Mouse (Mus musculus): ENCODE measurements around the gene Cdsn. TPM values are rescaled to one million over a fixed set of nuclear protein-coding genes. Genes with fewer than 3 reads are reported as not detected.
"Not testable (repeated sequence)": the region's sequence is repeated elsewhere in the genome, so short reads cannot be mapped to it uniquely, and the experiment has no call there.

Cdsn gene
- polyA plus RNA-seq, 1 experiment from 2014 or later = 0.13 TPM

DNA sequence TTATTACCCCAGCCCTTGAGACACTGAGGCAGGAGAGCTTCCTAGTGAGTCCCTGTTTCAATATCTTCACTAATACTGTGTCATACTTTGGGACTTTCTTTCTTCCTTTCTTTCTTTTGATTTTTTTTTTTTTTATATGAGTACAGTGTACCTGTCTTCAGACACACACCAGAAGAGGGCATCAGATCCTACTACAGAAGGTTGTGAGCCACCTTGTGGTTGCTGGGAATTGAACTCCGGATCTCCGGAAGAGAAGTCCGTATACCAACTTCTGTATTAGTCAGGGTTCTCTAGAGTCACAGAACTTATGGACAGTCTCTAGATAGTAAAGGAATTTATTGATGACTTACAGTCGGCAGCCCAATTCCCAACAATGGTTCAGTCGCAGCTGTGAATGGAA is 43.6 kb upstream of the Cdsn start:
- not testable (repeated sequence) for H3K4me2 ChIP-seq (ENCODE audit: low read depth); DNase-seq (ENCODE audit: low spot score); H3K4me1 ChIP-seq (ENCODE audit: control insufficient read depth, insufficient read depth, low read length); H3K36me3 ChIP-seq (ENCODE audit: control insufficient read depth, insufficient read depth, low read length); H3K27ac ChIP-seq (ENCODE audit: low read depth, low read length); ATAC-seq (ENCODE audit: insufficient read depth, low FRiP score, low TSS enrichment); H3K9ac ChIP-seq (ENCODE audit: low read length); H3K9me3 ChIP-seq (ENCODE audit: control insufficient read depth, low read length); H3K4me3 ChIP-seq (ENCODE audit: low read depth, low read length)
- WGBS = 56% methylated on average over 4 of the region's 5 CpGs
- H3K27me3 ChIP-seq (ENCODE audit: control insufficient read depth, insufficient read depth, low read length) = peaks cover 19% of the 10 kb centered on the region

DNA sequence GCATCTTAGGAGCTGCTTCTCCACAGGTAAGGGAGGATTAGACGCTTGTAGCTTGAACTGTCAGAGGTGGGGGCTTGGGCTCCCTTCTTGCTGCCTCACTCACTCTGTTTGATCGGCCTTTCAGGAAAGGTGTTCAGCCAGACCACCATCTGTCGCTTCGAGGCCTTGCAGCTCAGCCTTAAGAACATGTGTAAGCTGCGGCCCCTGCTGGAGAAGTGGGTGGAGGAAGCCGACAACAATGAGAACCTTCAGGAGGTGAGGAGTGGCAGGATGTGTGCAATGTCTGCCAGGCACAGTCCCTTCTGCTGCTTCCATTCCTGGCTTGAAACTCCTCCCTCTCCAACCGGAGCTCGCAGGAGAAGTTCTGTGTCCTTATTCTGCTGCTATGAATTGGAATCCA is 42.6 kb upstream of the Cdsn start:
- H3K4me2 ChIP-seq (ENCODE audit: low read depth) = no peak overlapping the region
- no peaks in the 10 kb centered on the region for H3K9me3 ChIP-seq (ENCODE audit: control insufficient read depth, low read length)
- no peak overlapping the region for H3K9ac ChIP-seq (ENCODE audit: low read length)
- H3K4me1 ChIP-seq (ENCODE audit: control insufficient read depth, insufficient read depth, low read length) = 0 out of 2 replicates have a peak, but pooled peaks cover 3% of the 10 kb centered on the region
- no peak overlapping the region for H3K4me3 ChIP-seq (ENCODE audit: low read depth, low read length)
- 53% methylated on average over 8 of the region's 8 CpGs for WGBS
- no peak overlapping the region for H3K27ac ChIP-seq (ENCODE audit: low read depth, low read length)
- H3K27me3 ChIP-seq (ENCODE audit: control insufficient read depth, insufficient read depth, low read length) = peaks cover 19% of the 10 kb centered on the region
- ATAC-seq (ENCODE audit: insufficient read depth, low FRiP score, low TSS enrichment) (no peak), DNase-seq (ENCODE audit: low spot score) (peak; percentile 43)
- H3K36me3 ChIP-seq (ENCODE audit: control insufficient read depth, insufficient read depth, low read length) = no peaks in the 10 kb centered on the region

DNA sequence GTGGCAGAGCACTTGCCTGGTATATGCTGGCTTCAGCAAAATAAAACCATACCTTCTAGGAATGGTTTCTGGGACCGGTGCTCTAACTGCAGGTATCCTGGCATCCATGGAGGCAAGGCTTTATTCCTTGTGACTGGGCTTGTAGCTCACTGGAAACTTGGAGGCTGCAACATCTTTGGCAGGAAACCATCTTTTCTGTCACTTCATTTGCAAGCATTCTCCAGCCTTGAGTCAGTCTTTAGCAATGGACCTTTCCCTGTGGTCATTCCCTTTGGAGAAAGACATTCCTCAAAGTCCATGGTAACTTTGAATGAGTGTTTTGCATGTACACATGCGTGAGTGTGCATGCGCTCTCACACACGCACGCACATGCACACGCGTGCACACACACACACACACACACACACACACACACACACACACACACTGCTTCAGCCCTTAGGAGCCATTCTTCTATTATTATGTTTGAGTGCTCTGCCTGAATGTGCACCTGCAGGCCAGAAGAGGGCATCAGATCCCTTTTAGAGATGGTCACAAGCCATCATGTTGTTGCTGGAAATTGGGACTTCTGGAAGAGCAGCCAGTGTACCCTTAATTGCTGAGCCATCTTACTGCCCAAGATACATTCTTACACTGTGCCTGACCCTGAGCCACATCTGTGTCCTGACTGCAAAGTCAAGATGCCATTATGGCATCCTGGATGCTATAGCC is 38.9 kb upstream of the Cdsn start:
- Histone ChIP-seq H3K4me1 (ENCODE audit: control insufficient read depth, insufficient read depth, low read length) (peaks cover 6% of the 10 kb centered on the region), H3K4me2 (ENCODE audit: low read depth) (no peak overlapping the region), H3K4me3 (ENCODE audit: low read depth, low read length) (no peak overlapping the region), H3K27me3 (ENCODE audit: control insufficient read depth, insufficient read depth, low read length) (no peaks in the 10 kb centered on the region), H3K9me3 (ENCODE audit: control insufficient read depth, low read length) (no peaks in the 10 kb centered on the region), H3K9ac (ENCODE audit: low read length) (no peak overlapping the region), H3K36me3 (ENCODE audit: control insufficient read depth, insufficient read depth, low read length) (no peaks in the 10 kb centered on the region), H3K27ac (ENCODE audit: low read depth, low read length) (no peak overlapping the region)
- 92% methylated on average over 7 of the region's 7 CpGs for WGBS
- ATAC-seq (ENCODE audit: insufficient read depth, low FRiP score, low TSS enrichment) = no peak
- DNase-seq (ENCODE audit: low spot score) = no peak

DNA sequence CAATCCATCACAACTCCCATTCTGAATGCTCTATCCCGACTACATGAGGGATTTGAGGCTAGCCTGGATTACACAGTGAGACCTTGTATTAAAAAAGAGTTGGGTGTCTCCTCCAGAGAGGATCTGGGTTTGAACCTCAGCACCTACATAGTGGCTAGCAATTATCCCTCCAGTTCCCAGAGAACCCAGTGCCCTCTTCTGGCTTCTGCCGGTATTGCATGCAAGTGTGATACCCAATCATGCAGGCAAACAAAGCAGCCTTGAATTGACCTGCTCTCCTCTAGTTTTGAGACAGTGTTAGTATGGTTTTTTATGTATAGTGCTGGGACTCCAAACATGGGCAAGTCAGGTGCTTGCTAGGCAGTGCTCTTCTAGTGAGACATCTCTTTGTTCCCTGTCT is 38.0 kb upstream of the Cdsn start:
- Histone ChIP-seq H3K4me1 (ENCODE audit: control insufficient read depth, insufficient read depth, low read length) (peaks cover 6% of the 10 kb centered on the region), H3K36me3 (ENCODE audit: control insufficient read depth, insufficient read depth, low read length) (no peaks in the 10 kb centered on the region), H3K9me3 (ENCODE audit: control insufficient read depth, low read length) (no peaks in the 10 kb centered on the region), H3K4me2 (ENCODE audit: low read depth) (no peak overlapping the region), H3K27me3 (ENCODE audit: control insufficient read depth, insufficient read depth, low read length) (no peaks in the 10 kb centered on the region), H3K27ac (ENCODE audit: low read depth, low read length) (no peak overlapping the region), H3K4me3 (ENCODE audit: low read depth, low read length) (no peak overlapping the region), H3K9ac (ENCODE audit: low read length) (no peak overlapping the region)
- DNase-seq (ENCODE audit: low spot score) = peak; percentile 75
- WGBS = 18% methylated on average over 2 of the region's 2 CpGs
- ATAC-seq (ENCODE audit: insufficient read depth, low FRiP score, low TSS enrichment) = no peak

DNA sequence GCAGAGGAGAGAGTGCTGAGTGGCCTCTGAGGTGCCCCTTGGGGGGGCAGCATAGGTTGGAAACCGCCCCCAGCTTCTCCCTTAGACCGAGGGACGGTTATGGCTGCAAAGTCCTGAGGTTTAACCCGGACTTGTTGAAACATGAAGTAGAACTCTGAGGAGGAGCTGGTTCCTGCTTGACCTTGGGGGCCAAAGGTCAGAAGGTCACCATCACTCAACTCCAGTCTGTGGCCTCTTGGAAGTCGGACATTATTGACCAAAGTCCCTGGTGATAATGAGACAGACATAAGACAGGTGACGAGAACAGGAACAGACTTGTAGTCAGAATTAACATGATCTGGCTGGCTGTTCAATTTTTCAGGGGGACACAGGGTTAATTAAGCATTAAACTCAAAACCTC is 37.2 kb upstream of the Cdsn start:
- Histone ChIP-seq H3K9me3 (ENCODE audit: control insufficient read depth, low read length) (no peaks in the 10 kb centered on the region), H3K36me3 (ENCODE audit: control insufficient read depth, insufficient read depth, low read length) (no peaks in the 10 kb centered on the region), H3K4me2 (ENCODE audit: low read depth) (peak overlapping the region; percentile 72; the same call in 1 of the 2 replicates), H3K27me3 (ENCODE audit: control insufficient read depth, insufficient read depth, low read length) (no peaks in the 10 kb centered on the region), H3K4me1 (ENCODE audit: control insufficient read depth, insufficient read depth, low read length) (peaks cover 6% of the 10 kb centered on the region), H3K4me3 (ENCODE audit: low read depth, low read length) (no peak overlapping the region), H3K27ac (ENCODE audit: low read depth, low read length) (no peak overlapping the region), H3K9ac (ENCODE audit: low read length) (peak overlapping the region; percentile 1; the same call in 1 of the 2 replicates)
- DNase-seq (ENCODE audit: low spot score) = no peak
- ATAC-seq (ENCODE audit: insufficient read depth, low FRiP score, low TSS enrichment) = no peak
- WGBS = 41% methylated on average over 6 of the region's 6 CpGs

DNA sequence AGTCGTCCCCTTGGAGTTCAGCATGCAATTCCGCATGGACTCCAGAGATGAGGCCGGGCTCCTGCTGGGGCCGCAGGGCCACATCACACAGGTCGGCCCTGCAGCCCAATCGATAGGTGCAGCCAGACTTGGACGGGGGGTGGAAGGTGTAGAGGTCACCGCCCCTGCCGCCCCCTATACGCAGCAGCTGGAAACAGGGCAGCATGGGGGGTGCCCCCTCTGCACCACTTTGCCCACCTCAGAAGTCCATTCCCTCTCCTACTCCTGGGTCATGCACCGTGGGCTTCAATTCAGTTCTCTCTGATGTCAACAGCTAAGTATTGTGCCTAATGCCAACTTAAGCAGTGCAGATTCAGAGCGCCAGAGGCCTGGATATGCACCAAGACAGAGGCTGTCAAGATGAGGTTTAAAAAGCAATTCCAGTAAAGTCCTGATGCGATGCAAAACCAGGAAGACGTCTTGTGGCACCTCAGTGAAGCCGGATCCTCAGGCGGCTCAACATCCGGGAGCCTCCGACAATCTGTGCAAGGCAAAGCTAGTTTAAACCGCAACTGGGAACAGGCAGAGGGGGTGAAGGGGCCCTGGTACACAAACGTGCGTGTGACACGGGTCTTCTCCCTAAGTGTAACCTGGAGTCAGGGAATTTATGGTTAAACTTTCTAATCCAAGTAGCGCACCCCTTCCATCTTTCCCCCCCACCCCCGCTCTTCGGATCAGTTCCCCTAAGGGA is 35.9 kb upstream of the Cdsn start:
- Histone ChIP-seq H3K4me3 (ENCODE audit: low read depth, low read length) (peak overlapping the region; percentile 56), H3K9me3 (ENCODE audit: control insufficient read depth, low read length) (no peaks in the 10 kb centered on the region), H3K4me1 (ENCODE audit: control insufficient read depth, insufficient read depth, low read length) (peaks cover 6% of the 10 kb centered on the region), H3K4me2 (ENCODE audit: low read depth) (peak overlapping the region; percentile 72), H3K27me3 (ENCODE audit: control insufficient read depth, insufficient read depth, low read length) (no peaks in the 10 kb centered on the region), H3K9ac (ENCODE audit: low read length) (peak overlapping the region; percentile 54), H3K36me3 (ENCODE audit: control insufficient read depth, insufficient read depth, low read length) (no peaks in the 10 kb centered on the region), H3K27ac (ENCODE audit: low read depth, low read length) (no peak overlapping the region)
- ATAC-seq (ENCODE audit: insufficient read depth, low FRiP score, low TSS enrichment) (no peak), DNase-seq (ENCODE audit: low spot score) (peak; percentile 47)
- WGBS = 6% methylated on average over 25 of the region's 25 CpGs

DNA sequence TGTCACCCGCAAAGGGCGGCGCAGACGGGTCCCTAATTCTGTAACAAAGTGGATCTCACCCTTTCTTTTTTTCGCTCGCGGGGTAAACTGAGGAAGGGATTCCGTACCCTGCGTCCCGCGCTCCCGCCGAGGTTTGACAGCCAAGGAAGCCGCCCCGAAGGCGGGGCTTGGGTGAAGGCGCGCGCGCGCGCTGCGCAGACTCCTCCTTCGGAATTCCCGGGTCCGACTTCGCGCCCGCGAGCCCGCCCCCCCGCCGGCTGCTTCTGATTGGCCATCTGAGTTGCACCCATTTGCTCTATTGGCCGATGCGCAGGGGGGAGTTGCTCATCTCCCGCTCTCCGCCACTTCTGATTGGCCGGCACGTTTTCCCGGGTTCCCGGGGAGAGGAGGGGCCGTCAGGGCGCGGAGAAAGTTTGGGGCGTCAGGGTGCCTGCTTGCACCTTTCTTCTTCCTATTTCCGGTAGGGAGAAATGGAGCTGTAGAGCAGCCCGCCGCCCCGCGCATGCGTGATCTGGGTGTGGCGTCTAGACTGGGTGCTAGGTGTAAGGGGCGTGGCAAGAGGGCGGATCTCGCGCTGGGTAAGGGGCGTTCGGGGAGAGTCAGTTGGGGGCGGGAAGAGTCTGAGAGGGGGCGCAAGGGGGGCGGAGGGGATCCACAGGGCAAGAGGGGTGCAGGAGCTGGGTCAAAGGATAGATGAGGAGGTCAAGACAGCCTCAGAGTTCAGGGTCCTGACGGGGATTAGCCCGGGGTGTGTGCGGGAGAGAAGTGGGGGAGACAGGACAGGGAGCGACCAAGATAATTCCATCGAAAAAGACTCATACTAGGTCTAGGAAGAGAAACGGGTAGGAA is 35.1 kb upstream of the Cdsn start, which contains the start of the genes Tcf19 and Cchcr1:
Gene Tcf19, minus strand, starts transcription at position 173 of the 849 bp plus-strand sequence.
Gene Cchcr1, plus strand, starts transcription at position 449 of the 849 bp plus-strand sequence.
- H3K4me3 ChIP-seq (ENCODE audit: low read depth, low read length) = peak within 1 kb of the TSS; percentile 56
- H3K27ac ChIP-seq (ENCODE audit: low read depth, low read length) = 0 out of 2 replicates have a peak within 1 kb of the TSS, but pooled peaks have one; percentile 20
- H3K9me3 ChIP-seq (ENCODE audit: control insufficient read depth, low read length) = no peaks in the 10 kb centered on the region
- H3K27me3 ChIP-seq (ENCODE audit: control insufficient read depth, insufficient read depth, low read length) = no peaks in the 10 kb centered on the region
- peak; percentile 92 for ATAC-seq (ENCODE audit: insufficient read depth, low FRiP score, low TSS enrichment)
- no peaks in the 10 kb centered on the region for H3K36me3 ChIP-seq (ENCODE audit: control insufficient read depth, insufficient read depth, low read length)
- peak within 1 kb of the TSS; percentile 54 for H3K9ac ChIP-seq (ENCODE audit: low read length)
- peaks cover 6% of the 10 kb centered on the region for H3K4me1 ChIP-seq (ENCODE audit: control insufficient read depth, insufficient read depth, low read length)
- H3K4me2 ChIP-seq (ENCODE audit: low read depth) = peak within 1 kb of the TSS; percentile 72
- peak; percentile 97 for DNase-seq (ENCODE audit: low spot score)
- 1% methylated on average over 67 of the region's 67 CpGs for WGBS

DNA sequence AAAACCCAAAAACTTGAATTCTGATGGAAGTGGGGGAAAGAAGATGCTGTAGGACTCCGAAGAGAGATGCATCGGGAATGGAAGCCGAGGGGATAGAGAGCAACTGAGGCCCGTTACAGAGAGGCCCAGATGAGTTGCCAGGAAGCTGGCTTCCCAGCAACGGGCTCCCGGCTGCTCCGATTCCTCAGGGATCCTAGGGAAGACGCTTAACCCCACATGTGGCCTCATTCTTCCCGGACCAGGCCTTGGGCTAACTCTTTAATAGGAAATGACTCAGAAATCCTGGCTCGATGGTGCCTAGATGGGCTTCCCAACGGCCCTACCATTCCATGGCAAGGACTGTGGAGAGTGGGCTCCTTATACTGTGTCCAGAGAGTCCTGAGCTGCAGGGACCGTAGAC is 34.4 kb upstream of the Cdsn start:
- no peaks in the 10 kb centered on the region for H3K9me3 ChIP-seq (ENCODE audit: control insufficient read depth, low read length)
- DNase-seq (ENCODE audit: low spot score) (no peak), ATAC-seq (ENCODE audit: insufficient read depth, low FRiP score, low TSS enrichment) (no peak)
- H3K27ac ChIP-seq (ENCODE audit: low read depth, low read length) = 0 out of 2 replicates have a peak overlapping the region, but pooled peaks have one; percentile 20
- 12% methylated on average over 12 of the region's 12 CpGs for WGBS
- peak overlapping the region; percentile 49 for H3K9ac ChIP-seq (ENCODE audit: low read length)
- peaks cover 6% of the 10 kb centered on the region for H3K4me1 ChIP-seq (ENCODE audit: control insufficient read depth, insufficient read depth, low read length)
- H3K4me3 ChIP-seq (ENCODE audit: low read depth, low read length) = peak overlapping the region; percentile 56
- H3K27me3 ChIP-seq (ENCODE audit: control insufficient read depth, insufficient read depth, low read length) = no peaks in the 10 kb centered on the region
- H3K4me2 ChIP-seq (ENCODE audit: low read depth) = peak overlapping the region; percentile 72
- H3K36me3 ChIP-seq (ENCODE audit: control insufficient read depth, insufficient read depth, low read length) = no peaks in the 10 kb centered on the region

Data from neural tube, embryonic 11.5 days (tissue).